Mouse (Mus musculus) adrenal gland, postnatal 25 days (tissue): ENCODE measurements around the gene Zbp1. TPM values are rescaled to one million over a fixed set of nuclear protein-coding genes. Genes with fewer than 3 reads are reported as not detected.

Source experiments
- total RNA-seq: library from RNA; stranded (reverse); gene quantifications from 2 replicates; pipeline ENCODE4 v1.2.3, GENCODE M21; 2021

Gene Zbp1
- total RNA-seq, 1 experiment from 2014 or later = 3.5 TPM

Other genes starting within 250 kb of the Zbp1 start
- gene Spo11, start 241.2 kb downstream of the Zbp1 start, total RNA-seq = not detected in 2 replicates
- gene Rae1, start 218.8 kb downstream of the Zbp1 start, total RNA-seq = 65.9 and 80.5 TPM in 2 replicates
- 24.7 and 29.3 TPM in 2 replicates for gene Rbm38, start 198.4 kb downstream of the Zbp1 start, total RNA-seq
- gene Ctcfl, start 99.4 kb downstream of the Zbp1 start, total RNA-seq = 0.09 TPM in 1 of 2 replicates, not detected in the other
- 420 and 690 TPM in 2 replicates for gene Pck1, start 65.9 kb downstream of the Zbp1 start, total RNA-seq
- 34.2 and 78.1 TPM in 2 replicates for gene Pmepa1, start 57.6 kb upstream of the Zbp1 start, total RNA-seq